Mouse (Mus musculus) v-Abl transformed pro-B cells (cell line): Measurements from ENCODE around the gene Wnt9b.

ENCODE experiments used
- in situ Hi-C, 2 experiments: fragments of 400-800 bp; cut with MboI; formaldehyde crosslinking; loops; one replicate each; pipeline ENCODE4 v1.15.1; 2025; ENCODE audit not compliant: unreplicated experiment in 2 of 2

Gene Wnt9b

DNA sequence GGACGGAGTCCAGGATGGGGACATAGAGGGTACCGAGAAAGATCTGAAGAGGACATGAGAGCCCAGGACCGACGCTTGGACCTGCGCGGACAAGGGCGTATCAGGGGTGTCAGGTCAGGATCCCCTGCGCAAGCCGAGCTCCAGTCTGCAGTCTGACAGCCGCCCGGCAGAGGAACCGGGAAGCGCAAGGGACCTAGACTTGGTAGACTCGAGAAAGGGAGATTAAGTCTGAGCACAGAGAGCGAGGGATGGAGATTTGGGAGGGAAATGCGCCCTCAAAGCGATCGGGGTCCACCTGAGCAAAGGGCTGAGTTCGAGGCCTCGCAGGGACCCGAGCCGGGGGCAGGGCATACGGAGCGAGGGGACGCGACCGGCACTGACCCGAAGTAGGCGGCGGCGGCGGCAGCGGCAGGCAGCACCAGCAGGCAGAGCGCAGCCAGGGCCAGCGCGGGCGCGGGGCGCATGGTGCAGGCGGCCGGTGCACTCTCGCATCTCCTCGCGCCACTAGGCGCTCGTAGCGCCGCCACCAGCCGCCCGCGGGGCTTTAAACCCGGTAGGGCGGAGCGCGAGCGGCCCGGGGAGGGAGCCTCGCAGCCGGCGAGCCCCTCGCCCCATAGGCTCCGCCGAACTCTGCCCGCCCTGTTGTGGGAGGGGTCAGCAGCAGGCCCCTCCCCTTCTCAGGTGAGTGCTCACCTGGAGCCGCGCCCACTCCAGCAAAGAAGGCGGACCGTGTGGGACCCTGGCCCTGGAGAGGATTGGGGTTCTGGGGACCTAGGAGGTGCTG, at the start of gene Wnt9b:
Gene Wnt9b, minus strand, starts transcription at position 516 of the 784 bp plus-strand sequence.
- in situ Hi-C loops, result no loop called here

DNA sequence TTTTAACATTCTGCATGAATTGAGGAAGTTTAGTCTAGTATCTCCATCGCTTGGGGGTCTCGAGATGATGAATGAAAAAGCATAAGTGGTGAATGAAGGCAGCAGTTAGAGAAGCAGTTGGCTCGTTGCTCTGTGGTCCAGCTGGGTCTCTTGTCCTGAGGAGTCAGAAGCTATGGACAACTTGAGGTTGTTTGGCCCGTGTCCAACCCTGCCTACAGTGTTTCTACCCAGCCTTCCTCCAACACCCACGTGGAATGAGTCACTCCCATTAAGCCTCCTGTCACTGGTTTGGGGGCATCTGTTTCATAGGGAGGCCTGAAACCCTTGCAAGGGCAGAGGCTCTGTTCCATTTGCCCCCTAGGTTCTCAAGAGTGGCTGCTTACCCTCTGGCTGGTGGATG, 40.3 kb upstream of the Wnt9b start:
- in situ Hi-C loops, result no loop called here

DNA sequence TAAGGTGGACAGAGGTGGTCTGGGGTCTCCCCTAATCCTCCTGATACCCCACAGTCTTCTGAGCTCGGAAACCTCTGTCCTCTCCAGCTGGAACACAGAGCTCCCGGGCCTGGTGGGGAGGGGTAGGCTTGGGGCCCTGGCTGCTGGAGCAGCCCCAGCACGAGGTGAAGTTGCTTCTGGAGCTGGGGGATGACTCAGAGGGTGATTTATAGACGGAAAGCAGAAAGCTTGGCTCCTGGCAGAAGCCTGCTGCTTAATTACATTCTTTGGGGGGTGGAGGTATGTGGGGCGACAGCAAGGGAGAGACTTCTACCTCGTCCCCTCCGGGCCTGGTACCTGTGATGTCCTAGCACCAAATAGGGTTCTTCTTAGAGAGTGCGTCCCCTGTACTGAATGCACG, 30.5 kb upstream of the Wnt9b start:
- in situ Hi-C loops, result no loop called here

DNA sequence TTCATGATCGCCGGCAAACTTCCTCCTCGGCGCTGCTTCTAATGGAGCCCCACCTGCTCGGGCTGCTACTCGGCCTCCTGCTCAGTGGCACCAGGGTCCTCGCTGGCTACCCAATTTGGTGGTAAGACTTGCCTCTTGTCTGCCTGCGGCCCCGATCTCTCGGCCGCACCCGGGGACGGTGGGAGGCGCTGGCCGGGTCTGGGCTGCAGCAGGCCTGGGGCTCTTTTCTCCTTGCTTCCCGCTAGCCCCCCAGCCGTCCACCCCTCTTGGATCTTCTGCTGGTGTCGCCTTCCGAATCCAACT, 24.6 kb upstream of the Wnt9b start:
- in situ Hi-C loops, result no loop called here

DNA sequence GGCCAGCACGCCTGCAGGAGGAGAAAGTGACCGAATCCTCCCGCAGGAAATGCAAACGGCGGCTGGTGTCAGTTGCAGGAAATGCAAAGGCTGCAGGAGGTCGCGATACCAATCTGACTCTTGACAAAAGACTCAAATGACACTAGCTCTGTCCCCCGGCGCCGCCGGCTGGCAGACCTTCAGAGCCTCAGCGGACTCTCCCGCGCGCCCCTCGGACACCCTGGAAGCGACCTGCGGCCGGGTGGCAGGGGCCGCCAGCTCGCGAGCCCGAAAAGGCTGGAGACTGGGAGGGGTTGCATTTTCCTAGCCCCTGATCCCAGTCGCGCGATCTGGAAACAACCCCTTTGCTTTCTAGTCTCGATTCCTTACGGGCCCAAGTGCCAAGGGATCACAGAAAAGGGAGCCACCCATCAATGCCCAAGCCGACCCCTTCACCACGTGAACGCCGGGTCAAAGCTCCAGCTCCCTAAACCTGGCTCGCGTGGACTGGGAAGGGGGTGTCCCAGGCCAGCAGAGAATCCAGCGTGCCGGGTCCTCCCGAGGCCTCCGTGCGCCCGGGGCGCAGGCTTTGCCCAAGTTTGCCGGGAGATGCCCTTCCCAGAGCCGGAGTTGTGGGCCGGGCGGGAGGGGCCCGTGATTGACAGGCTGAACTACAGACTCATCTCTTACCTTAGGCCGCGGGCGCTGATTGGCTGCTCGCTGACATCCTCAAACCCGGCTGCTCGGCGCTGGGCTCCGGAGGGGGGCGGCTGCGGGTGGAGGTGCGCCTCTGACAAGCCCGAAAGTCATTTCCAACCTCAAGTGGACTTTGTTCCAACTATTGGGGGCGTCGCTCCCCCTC, 24.0 kb upstream of the Wnt9b start, which contains the start of gene Wnt3:
Gene Wnt3, plus strand, starts transcription at position 764 of the 841 bp plus-strand sequence.
- in situ Hi-C loops, result no loop called here

DNA sequence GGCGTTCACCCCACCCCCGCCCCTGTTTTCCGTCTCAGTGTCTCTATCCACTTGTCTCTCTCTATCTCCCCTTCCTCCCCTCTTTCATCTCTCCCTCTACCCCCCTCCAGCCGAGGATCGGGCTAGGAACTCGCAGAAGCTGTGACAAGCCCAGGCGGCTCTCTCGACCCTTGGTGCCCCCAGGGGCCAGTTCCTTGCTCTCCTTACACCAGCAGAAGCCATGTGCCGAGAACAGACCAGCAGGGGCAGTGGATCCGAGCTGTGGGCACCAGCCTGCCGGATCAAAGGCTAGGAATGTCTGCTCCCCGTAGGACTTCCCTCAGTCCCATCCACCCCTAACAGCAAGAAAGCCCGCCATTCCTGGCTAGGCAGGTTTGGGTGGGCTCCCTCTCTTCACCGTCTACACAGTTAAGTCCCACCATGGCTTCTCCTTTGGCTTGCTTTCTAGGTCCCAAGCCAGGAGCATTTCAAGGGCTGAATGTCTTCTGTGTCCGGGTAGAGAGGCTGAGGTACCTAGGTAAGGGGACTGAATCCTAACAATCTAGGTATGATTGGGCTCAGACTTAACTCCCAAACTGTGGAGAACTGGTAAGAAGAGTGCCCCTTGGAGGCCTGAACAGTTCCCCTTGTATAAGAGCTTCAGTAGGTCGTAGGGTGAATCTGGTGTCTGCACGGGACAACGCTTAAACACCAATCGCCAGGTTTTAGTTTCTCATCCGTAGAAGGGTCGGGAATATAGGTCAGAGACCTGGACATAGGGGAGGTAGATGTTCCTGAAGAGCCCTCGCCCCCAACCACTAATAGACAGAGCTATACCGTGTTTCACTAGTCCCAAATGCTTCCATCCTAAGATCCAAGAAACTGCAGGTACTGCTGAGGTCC, 23.1 kb upstream of the Wnt9b start:
- in situ Hi-C loops, result no loop called here

DNA sequence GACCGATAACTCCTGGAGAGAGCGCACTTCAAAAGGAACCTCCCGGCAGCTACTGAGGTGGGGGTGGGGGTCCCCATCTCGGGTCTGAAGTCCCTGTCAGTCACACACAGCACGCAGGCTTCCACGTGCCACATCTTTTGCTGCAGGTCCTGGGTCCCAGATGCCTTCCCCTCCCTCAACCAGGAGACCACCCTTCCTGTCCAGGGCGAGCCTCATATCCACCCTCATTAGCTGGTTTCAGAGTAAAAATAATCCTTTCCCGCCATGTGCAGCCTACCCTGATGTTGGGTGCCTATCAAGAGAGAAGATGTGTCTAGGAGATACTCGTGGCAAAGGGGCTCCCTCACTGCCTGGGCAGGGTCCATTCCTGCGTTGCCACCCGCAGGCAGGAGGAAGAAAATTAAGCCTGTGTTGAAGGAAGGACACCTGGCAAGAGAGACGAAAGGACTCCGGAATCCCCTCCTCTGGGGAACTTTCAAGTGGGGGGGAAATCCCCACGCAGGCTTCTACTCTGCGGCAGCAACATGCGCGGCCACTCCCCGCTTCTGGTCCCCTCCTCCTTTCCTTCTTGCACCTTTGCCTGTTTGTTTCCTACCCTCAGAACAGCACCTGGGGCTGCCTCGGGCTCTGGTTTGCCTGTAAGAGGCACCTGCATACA, 21.7 kb upstream of the Wnt9b start:
- in situ Hi-C loops, result no loop called here

DNA sequence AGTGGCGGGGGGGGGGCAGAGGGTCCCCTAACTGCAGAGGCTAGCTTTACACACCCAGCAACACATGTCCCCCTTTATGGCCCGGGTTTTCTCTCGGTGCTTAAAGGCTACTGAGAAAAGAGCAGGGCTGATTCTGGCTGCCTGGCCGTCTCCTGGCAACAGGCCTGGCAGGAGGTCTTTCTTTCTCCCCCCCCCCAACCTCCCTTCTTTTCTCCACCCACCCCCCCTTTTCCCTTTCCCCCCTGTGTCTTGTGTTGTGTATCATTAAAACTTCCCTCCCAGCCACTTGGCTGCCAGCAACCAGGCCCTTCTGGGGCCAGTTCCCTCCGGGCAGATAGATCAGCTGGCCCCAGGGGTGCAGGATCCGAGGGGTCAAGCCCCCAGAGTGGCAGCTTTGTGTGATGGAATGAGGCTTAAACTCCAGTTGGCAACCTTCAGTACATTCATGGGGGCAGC, 16.0 kb upstream of the Wnt9b start:
- in situ Hi-C loops, result no loop called here

DNA sequence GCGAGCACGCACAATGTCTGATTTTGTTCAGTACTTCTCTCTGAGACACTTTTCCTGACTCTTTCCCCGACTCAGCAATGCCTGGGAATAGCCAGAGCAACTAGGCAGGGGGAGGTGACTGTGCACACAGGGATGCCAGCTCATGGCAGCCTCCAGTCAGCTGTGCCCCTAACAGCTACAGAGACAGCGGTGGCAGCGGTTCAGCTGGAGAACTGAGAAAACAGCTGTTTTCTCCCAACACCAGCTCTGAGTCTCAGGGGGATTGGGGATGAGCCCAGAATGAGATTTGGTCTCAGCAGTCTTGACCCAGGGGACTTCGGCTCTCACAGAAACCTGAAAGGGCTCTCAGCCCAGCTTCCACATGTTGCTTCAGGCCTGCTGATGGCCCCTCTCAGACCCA, 15.0 kb upstream of the Wnt9b start:
- in situ Hi-C loops, result loop anchor here (5.0 kb wide), 3 partner anchors 122 to 433 kb away; no protein-coding TSS in a partner anchor

DNA sequence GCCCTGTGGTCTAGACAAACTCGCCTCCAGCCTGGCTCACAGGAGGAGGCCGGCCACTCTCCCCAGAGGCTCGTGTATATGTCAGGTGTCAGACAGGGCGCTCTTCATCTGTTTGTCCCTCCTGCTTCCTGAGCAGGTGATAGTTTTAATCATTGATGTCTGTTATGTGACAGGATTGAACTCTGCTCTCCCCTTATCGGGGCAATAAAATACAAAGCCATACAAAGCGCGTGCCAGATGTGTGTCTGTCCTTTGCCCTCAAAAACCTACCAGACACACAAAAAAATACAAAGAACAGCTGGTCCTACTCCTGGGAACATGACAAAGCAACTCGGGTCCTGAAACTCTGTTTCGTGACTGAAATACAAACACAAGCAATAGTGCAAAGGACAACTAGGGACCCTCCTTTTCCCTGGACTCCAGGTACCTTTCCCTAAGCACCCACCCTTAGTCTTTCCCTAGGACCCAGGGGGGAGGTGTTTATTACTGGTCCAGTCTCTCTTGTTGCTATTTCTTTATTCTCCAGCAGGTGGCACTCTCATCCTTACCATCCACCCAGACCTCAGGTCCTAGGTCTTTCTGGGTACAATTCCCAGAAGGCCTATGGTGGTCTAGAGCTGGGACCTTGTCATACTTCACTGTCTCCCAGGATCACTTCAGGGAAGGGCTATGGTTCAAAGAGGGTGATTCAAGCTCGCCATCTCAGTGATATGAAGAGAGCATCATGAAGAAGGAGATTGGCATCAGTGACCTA, 14.0 kb upstream of the Wnt9b start:
- in situ Hi-C loops, result loop anchor here (5.0 kb wide), 3 partner anchors 121 to 434 kb away; no protein-coding TSS in a partner anchor

DNA sequence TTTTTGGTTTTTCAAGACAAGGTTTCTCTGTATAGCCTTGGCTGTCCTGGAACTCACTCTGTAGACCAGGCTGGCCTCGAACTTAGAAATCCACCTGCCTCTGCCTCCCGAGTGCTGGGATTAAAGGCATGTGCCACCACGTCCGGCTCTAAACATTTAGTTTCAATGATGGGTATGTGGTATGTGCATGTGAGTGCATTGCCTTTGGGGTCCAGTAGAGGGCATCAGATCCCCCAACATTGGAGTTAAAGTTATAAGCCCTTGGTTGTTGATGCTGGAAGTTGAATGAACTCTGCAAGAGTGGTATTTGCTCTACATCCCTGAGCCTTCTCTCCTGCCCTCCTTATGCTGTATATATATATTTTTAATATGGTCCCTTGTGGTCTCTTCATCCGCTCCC, 11.3 kb upstream of the Wnt9b start:
- in situ Hi-C loops, result loop anchor here (5.0 kb wide), 3 partner anchors 119 to 436 kb away; no protein-coding TSS in a partner anchor

DNA sequence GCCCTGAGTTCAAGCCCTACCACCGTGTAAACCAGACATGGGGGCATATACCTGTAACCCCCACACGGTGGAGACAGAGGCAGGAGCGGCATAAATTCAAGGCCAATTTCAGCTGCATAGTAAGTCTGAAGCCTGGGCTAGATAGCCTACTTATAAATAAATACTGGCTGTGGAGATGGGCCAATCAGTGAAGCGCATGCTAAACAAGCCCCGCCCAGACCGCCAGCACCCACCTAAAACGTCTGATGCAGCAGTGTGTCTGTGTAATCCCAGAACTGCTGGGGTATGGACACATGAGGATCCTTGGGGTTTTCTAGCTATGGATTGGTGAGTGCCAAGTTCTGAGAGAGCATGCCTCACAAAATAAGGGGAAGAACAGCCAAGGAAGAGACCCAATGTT, 10.5 kb upstream of the Wnt9b start:
- in situ Hi-C loops, result loop anchor here (5.0 kb wide), 3 partner anchors 118 to 437 kb away; no protein-coding TSS in a partner anchor

DNA sequence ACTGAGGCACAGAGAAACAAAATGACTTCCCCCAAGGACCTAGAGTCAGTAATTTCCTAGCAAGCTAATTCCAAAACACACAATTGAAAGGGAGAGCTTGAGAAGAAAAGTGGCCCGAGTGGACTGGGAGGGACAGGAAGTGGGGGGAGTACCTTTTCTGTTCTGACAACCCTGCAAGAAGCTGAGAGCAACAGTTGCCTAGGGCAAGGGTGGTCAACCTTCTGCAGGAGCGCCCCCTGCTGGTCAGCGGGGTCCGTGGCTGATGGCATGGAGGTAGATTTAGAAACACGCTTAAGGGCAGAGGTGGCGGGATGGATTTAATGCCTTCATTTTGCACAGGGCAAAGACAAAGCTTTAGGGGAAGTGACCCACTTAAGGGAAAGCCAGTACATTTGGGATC, 9.1 kb upstream of the Wnt9b start:
- in situ Hi-C loops, result no loop called here

DNA sequence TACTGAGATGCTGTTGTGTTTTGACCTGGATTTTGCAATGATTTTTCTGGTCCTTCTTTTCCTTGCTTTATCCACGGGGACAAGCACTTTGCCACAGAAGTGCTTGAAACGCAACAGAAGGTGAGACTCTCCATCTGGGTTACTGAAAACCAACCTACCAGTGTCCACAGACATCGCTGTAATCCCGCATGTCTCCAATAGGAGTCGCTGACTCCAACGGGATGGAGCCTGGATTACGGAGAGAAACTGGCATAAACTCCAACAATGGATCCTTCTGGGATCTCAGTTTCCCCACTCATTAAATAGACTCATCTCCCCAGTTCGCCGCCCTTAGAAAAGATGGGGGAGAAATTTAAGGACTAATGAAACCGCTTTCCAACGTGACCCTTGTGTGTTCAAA, 8.4 kb upstream of the Wnt9b start:
- in situ Hi-C loops, result no loop called here

DNA sequence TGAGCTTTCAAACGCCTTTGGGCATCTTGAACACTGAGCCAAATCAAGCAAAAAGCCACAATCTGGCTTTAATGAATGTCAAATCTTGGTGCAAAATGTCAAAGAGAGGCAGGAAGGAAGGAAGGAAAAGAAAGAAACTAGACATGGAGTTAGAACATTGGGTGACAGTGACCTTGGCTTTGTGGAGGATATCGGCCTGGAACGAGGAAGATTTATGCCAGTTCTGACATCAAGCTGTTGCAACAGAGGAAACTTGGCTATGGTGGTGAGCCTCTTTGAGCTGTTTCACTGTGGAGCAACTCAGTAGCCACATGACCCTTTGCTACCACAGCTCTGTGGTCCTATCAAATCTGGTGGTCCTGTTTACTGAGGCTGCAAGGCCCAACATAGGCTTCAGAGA, 991 bp upstream of the Wnt9b start:
- in situ Hi-C loops, result no loop called here

DNA sequence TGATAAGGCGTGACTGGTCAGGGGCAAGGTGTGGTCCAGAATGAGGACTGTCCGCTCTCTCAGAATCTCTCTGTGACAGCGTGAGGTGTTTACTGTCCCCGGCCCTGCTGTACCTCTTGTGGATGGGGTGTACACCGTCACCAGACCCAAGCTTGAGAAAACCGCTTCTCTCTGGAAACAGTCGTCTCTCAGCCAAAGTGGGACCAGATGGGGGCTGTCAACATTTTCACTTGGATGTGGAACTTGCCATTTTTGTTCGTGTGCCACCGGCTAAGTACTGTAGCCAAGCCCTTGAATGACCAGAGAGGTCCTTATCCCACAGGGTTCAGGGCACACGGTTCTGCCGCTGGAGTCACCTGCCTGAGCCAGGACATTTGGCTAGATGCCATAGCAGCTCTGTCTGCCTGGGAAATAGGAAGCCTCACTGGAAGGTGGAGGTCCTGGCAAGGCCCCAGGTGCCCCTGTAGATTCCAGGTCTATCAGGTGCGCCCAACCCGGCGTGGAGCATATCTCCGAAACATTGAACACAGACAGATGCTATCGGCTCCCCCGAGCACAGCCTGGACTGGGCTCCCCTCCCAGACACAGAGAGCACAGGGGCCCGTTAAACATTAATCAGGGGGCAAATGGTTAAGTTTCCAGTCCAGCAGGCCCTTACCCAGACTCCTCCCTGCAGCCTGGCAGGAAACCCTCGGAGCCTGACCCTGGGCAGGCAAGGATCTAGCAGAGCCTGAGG, 14.4 kb downstream of the Wnt9b start:
- in situ Hi-C loops, result no loop called here

DNA sequence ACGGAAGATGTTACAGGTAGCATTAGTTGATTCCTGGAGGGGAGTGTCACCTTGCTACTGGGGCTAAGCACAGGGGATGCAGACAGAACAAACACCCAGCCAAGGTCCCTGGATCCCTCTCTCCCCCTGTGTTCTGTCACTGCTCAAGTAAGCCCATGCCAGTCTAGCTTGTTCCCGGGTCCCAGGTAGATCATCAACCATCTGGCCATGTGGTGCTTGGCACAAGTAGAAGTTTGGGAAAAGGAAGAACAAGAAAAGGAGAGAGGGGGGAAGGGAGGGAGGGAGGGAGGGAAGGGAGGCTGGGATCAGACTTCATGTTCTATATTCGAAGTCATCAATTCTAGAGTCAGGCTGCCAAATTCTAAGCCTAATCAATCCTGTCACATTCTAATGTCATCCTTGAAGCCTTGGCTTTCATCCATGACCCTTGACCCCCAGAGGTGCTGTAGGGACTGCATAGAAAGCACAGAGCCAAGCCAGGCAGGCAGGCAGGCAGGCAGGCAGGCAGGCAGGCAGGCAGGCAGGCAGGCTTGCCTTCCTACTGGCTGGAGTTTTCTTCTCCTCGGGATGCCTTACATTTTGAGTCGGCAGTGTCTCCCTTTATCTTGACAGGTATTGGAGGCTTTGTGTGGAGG, 15.1 kb downstream of the Wnt9b start:
- in situ Hi-C loops, result no loop called here

DNA sequence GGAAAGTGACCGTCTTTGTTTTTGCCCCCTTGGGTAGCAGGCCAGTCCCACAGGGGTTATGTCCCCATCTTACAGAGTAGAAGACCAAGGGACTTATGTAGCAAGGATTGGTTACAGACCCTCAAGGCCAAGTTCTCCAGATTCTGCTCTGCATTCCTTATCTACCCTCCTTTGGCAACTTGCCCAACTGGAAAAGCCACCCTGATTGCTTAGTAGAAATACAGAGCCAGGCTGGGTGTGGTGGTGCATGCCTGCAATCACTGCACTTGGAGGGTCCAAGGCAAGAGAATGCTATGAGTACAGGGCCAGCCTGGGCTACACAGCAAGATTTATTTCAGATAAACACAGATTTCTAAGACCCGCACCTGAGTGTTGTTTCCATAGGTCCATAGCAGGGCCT, 15.7 kb downstream of the Wnt9b start:
- in situ Hi-C loops, result no loop called here
